Mouse (Mus musculus): Measurements from ENCODE around the gene Magix.

DNA sequence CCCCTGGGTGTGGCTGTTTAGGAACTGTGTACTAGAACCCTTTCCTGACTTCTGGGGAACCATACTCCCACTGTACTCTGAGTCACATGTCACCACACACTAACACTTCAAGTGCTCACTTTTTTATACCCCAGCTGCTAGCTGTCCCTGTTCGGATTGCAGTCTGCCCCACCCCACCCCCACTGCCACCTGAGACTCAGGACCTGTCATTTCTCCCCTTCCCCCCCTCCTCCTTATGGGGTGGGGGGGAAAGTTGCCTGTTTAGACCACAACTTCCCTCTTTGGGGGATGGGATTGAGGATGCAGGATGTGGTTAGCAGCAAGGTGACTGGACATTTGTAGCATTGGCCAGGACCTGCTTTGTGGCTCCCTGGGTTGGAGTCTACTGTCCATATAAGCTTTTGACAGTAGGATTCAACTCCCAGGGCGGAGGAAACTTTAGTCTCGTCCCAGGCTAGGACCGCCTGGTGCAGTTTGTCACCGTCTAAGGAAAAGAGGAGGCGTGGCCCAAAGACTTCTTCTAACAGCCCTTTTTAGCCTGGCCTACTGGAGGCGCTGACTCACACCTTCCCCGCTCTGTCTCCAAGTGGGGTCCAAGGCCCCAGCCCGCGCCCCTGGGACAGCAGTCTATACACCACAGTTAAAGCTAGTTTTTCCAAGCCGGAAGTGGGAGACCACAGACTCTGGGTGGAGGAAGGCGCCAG, 7.3 kb downstream of the Magix start:
- TF ChIP-seq POLR2A (IDR thresholded peaks at IDR 0.05; ENCODE audit: insufficient read depth, low read length) (no peak), CTCF (IDR thresholded peaks at IDR 0.05; ENCODE audit: low read depth, low read length) (no peak)

Data from ES-Bruce4 (cell line).